Comparison of ENCODE assay signal across 9 mouse cellular contexts in genomic region chr1:136661939-136662563, GRCm38 (mm10). TPM values are rescaled to one million over a fixed set of nuclear protein-coding genes. Genes with fewer than 3 reads are reported as not detected.
A peak's percentile ranks its signal among the peaks of the same experiment; 100 is the strongest.
DNase-seq lines count a peak whose midpoint lies in the region; ATAC-seq lines count a peak whose summit lies in the region.
"Had no signal": no experiment of that assay in that cellular context is flagged by ENCODE, and none has a peak within 500 bp of the region (broad histone marks: within the 10 kb centered on the region; RNA-seq: fewer than 3 reads in every experiment).

No protein-coding gene starts in this region.

- H3K4me2 ChIP-seq in lung, embryonic 16.5 days (ENCODE audit: low read depth, low read length), result 0 out of 2 replicates have a peak overlapping the region, but pooled peaks have one; percentile 29
- peak overlapping the region; percentile 34 for H3K4me2 ChIP-seq in forebrain, embryonic 13.5 days
- peak overlapping the region; percentile 32 for H3K4me2 ChIP-seq in liver, embryonic 12.5 days
- no peak overlapping the region for H3K4me2 ChIP-seq in kidney, embryonic 16.5 days (replicated peaks; ENCODE audit: low read depth, low read length)

- no peaks in the 10 kb centered on the region for H3K27me3 ChIP-seq in lung, embryonic 16.5 days (ENCODE audit: control insufficient read depth, insufficient read depth, low read depth, low read length)
- H3K27me3 ChIP-seq in forebrain, embryonic 13.5 days, result no peaks in the 10 kb centered on the region
- H3K27me3 ChIP-seq in liver, embryonic 12.5 days (replicated peaks), result no peaks in the 10 kb centered on the region
- no peaks in the 10 kb centered on the region for H3K27me3 ChIP-seq in kidney, embryonic 16.5 days (ENCODE audit: insufficient read depth, low read length)

- DNase-seq in lung, postnatal 25 days (ENCODE audit: low spot score), result no peak
- DNase-seq in telencephalon, adult 2 months (ENCODE audit: low read depth, low spot score), result peak; percentile 58
- DNase-seq: cerebellum, adult 11-12 months; heart, adult 18-20 months had no signal

- no peak overlapping the region for H3K9ac ChIP-seq in lung, embryonic 16.5 days (ENCODE audit: low read length)
- H3K9ac ChIP-seq in forebrain, embryonic 13.5 days, result no peak overlapping the region
- no peak overlapping the region for H3K9ac ChIP-seq in liver, embryonic 12.5 days
- H3K9ac ChIP-seq in kidney, embryonic 16.5 days (replicated peaks; ENCODE audit: low read length), result no peak overlapping the region

- H3K36me3 ChIP-seq in lung, embryonic 16.5 days (ENCODE audit: control insufficient read depth, insufficient read depth, low read length), result no peaks in the 10 kb centered on the region
- H3K36me3 ChIP-seq in forebrain, embryonic 13.5 days (ENCODE audit: poor library complexity, severe bottlenecking), result no peaks in the 10 kb centered on the region
- H3K36me3 ChIP-seq in liver, embryonic 12.5 days, result no peaks in the 10 kb centered on the region
- no peaks in the 10 kb centered on the region for H3K36me3 ChIP-seq in kidney, embryonic 16.5 days (ENCODE audit: insufficient read depth, low read length)

- no peak overlapping the region for H3K4me3 ChIP-seq in lung, embryonic 16.5 days (ENCODE audit: low read length)
- H3K4me3 ChIP-seq in forebrain, embryonic 13.5 days, result no peak overlapping the region
- H3K4me3 ChIP-seq in liver, embryonic 12.5 days, result no peak overlapping the region
- H3K4me3 ChIP-seq in kidney, embryonic 16.5 days (ENCODE audit: low read length), result no peak overlapping the region

- no peaks in the 10 kb centered on the region for H3K9me3 ChIP-seq in lung, embryonic 16.5 days (ENCODE audit: control insufficient read depth, low read length)
- no peaks in the 10 kb centered on the region for H3K9me3 ChIP-seq in forebrain, embryonic 13.5 days (replicated peaks)
- H3K9me3 ChIP-seq in liver, embryonic 12.5 days (replicated peaks), result no peaks in the 10 kb centered on the region
- no peaks in the 10 kb centered on the region for H3K9me3 ChIP-seq in kidney, embryonic 16.5 days (ENCODE audit: low read length)

- ATAC-seq in lung, embryonic 16.5 days (ENCODE audit: low read depth), result peak; percentile 40; the same call in 1 of the 2 replicates
- ATAC-seq in forebrain, embryonic 13.5 days, result peak; percentile 43; the same call in 1 of the 2 replicates
- peak; percentile 49; the same call in 1 of the 2 replicates for ATAC-seq in liver, embryonic 12.5 days
- ATAC-seq in activated CD4-positive, CD25-positive, alpha-beta regulatory T cell, adult 4 months, result no peak
- ATAC-seq in kidney, embryonic 16.5 days (ENCODE audit: low FRiP score, low TSS enrichment), result no peak

- H3K27ac ChIP-seq in lung, embryonic 16.5 days (ENCODE audit: low read length), result no peak overlapping the region; the same call in 1 of the 2 replicates
- no peak overlapping the region for H3K27ac ChIP-seq in forebrain, embryonic 13.5 days
- H3K27ac ChIP-seq in liver, embryonic 12.5 days, result peak overlapping the region; percentile 31
- no peak overlapping the region for H3K27ac ChIP-seq in kidney, embryonic 16.5 days (ENCODE audit: low read length)

- WGBS in lung, embryonic 16.5 days, result 26% methylated on average over 10 of the region's 10 CpGs
- 10% methylated on average over 10 of the region's 10 CpGs for WGBS in forebrain, embryonic 13.5 days
- WGBS in liver, embryonic 12.5 days (ENCODE audit: insufficient replicate concordance), result 43% methylated on average over 10 of the region's 10 CpGs
- WGBS in kidney, embryonic 16.5 days, result 42% methylated on average over 10 of the region's 10 CpGs

- peaks cover 16% of the 10 kb centered on the region for H3K4me1 ChIP-seq in lung, embryonic 16.5 days (replicated peaks; ENCODE audit: control insufficient read depth, insufficient read depth, low read length)
- H3K4me1 ChIP-seq in forebrain, embryonic 13.5 days, result peaks cover 14% of the 10 kb centered on the region
- peaks cover 12% of the 10 kb centered on the region for H3K4me1 ChIP-seq in liver, embryonic 12.5 days
- H3K4me1 ChIP-seq in kidney, embryonic 16.5 days (ENCODE audit: insufficient read depth, low read length), result 0 out of 2 replicates have a peak, but pooled peaks cover 12% of the 10 kb centered on the region

RNA-seq across cellular contexts. Expression of gene Zfp281, which starts 37.4 kb away (rescaled TPM):
- 19.1 and 22.1 TPM in 2 replicates for polyA plus RNA-seq in lung, embryonic 16.5 days (2015; fragmentation: Nextera tagmentation; extraction: Ambion mirVana)
- 26.6 and 27.9 TPM in 2 replicates for polyA plus RNA-seq in forebrain, embryonic 13.5 days (2015; fragmentation: Nextera tagmentation; extraction: Ambion mirVana)
- polyA plus RNA-seq in liver, embryonic 12.5 days (2016; fragmentation: Nextera tagmentation; extraction: Ambion mirVana), result 11.9 and 12.3 TPM in 2 replicates
- 10 to 100 TPM; 19.3 to 22.6 TPM for polyA plus RNA-seq in activated CD4-positive, CD25-positive, alpha-beta regulatory T cell, adult 4 months (2017; shearing (Covaris generic))
- 19.5 and 20.8 TPM in 2 replicates for polyA plus RNA-seq in kidney, embryonic 16.5 days (2015; fragmentation: Nextera tagmentation; extraction: Ambion mirVana)

Comparison
In these comparisons a context has a peak if more than half of its experiments do, and no peak if none do; other contexts are left out.
1. ATAC-seq: peak in lung, embryonic 16.5 days (single experiment), forebrain, embryonic 13.5 days (single experiment) and liver, embryonic 12.5 days (single experiment); none in activated CD4-positive, CD25-positive, alpha-beta regulatory T cell, adult 4 months (single experiment) and kidney, embryonic 16.5 days (single experiment).